Mouse (Mus musculus) E14TG2a.4 (cell line): ENCODE data around the gene Nudt4.

Experiments
- H3K27me3 ChIP-seq: 2 replicates; pipeline ENCODE4 v1.6.1; 2014; ENCODE audit warnings: low read length, control low read depth; ENCODE audit not compliant: insufficient read depth
- H3K36me3 ChIP-seq: 2 replicates; pipeline ENCODE4 v1.6.1; 2014; ENCODE audit warnings: low read length, control low read depth; ENCODE audit not compliant: insufficient read depth
- H3K4me1 ChIP-seq: replicated peaks from 2 replicates; pipeline ENCODE4 v1.6.1; 2014; ENCODE audit warnings: low read depth, low read length, control low read depth
- H3K4me3 ChIP-seq: replicated peaks from 2 replicates; pipeline ENCODE4 v1.5.1; 2014; ENCODE audit warnings: mild to moderate bottlenecking, low read length
- H3K9me3 ChIP-seq: 2 replicates; pipeline ENCODE4 v1.6.1; 2014; ENCODE audit warnings: low read length, control low read depth
- CTCF ChIP-seq: conservative IDR thresholded peaks from 2 replicates; pipeline ENCODE4 v1.5.1; 2014; ENCODE audit warnings: low read length
- NANOG ChIP-seq: IDR thresholded peaks from 2 replicates; pipeline ENCODE4 v1.6.1; 2014; ENCODE audit warnings: borderline replicate concordance, low read length, mixed read lengths
- POU5F1 ChIP-seq: IDR thresholded peaks from 2 replicates; pipeline ENCODE4 v1.6.1; 2014; ENCODE audit warnings: low read length, borderline replicate concordance

Gene Nudt4

DNA sequence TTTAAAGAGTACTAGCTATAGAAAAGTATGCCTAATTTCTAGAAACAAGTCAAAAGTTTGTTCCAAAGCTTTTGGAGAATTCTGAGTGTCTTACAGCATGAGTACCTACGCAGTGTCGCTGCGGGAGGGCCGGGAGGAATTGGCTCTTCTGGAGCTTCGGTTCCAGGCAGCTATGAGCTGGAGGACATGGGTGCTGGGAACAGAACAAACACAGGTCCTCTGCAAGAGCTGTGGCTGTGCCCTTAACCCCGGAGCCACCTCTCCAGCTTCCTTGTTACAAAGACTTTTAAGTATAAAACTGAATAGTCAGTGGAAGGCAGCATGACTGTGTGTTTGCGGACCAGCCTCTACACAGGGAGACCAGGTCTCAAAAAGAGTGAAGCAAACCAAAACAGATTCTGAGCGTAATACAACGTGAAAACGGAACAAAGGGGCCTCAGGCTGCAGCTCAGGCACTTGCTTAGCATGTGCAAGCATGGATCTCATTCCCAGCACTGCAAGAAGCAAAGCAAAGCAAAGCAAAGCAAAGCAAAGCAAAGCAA is 12.0 kb upstream of the Nudt4 start:
- Histone ChIP-seq H3K4me3 (peak overlapping the region; percentile 45), H3K4me1 (peaks cover 31% of the 10 kb centered on the region), H3K27me3 (no peaks in the 10 kb centered on the region), H3K36me3 (no peaks in the 10 kb centered on the region), H3K9me3 (no peaks in the 10 kb centered on the region)
- TF ChIP-seq NANOG (no peak), CTCF (no peak), POU5F1 (no peak)

DNA sequence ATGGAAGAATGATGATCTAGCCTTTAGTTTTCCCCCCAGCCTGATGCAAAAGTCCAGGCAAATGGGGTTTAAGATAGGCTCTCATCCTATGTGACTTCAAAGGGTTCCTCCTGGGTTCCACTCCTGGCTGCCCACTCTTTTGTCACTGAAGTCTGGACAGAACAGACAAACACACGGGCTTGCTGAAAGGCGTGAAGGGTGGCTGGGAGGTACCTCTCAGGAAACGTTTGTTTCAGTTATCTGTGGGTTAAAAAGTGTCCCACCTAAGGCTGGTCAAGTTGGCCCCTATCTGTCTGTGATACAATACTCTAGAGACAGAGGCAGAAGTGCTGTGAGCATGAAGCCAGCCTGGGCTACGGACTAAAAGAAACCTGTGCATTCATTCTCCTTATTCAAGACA is 11.0 kb upstream of the Nudt4 start:
- no peaks in the 10 kb centered on the region for H3K36me3 ChIP-seq
- H3K9me3 ChIP-seq: no peaks in the 10 kb centered on the region
- H3K4me3 ChIP-seq: no peak overlapping the region
- TF ChIP-seq CTCF: no peak
- TF ChIP-seq NANOG: no peak
- TF ChIP-seq POU5F1: no peak
- H3K27me3 ChIP-seq: no peaks in the 10 kb centered on the region
- H3K4me1 ChIP-seq: peaks cover 31% of the 10 kb centered on the region

DNA sequence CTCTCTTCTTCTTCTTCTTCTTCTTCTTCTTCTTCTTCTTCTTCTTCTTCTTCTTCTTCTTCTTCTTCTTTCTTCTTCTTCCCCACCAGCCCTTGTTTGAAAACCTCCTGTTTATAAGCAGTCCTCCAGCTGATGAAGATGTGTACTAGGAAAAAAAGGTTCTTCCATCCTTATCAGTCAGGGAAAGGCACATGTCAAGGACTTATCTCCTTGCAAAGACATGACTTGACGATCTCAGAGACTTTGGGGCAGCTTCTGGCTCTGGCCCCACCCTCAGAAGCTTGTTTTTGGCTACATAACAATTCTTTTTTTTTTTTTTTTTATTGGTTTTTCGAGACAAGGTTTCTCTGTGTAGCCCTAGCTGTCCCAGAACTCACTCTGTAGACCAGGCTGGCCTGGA is 5.5 kb upstream of the Nudt4 start:
- peaks cover 47% of the 10 kb centered on the region for H3K4me1 ChIP-seq
- no peaks in the 10 kb centered on the region for H3K27me3 ChIP-seq
- no peak overlapping the region for H3K4me3 ChIP-seq
- TF ChIP-seq POU5F1 (no peak), CTCF (no peak), NANOG (no peak)
- no peaks in the 10 kb centered on the region for H3K9me3 ChIP-seq
- no peaks in the 10 kb centered on the region for H3K36me3 ChIP-seq

DNA sequence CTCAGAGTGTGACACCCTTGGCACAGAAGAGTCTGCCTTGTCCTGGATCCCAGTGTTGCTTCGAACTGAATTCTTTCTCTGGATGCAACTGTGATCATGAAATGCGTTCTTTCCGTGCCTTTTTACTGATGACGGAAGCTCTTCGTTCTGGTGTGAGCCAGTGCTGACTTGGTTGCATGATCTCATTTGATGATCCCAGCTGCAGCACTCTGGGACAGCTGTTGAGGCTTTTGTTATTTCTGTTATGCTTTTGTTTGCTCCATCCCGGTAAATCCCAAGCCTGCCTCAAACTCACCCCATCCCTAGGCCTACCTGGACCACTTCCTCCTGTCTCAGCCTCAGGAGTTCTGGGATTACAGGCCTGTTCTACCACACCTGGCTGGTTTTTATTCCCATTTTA is 4.1 kb upstream of the Nudt4 start:
- no peaks in the 10 kb centered on the region for H3K9me3 ChIP-seq
- TF ChIP-seq NANOG: no peak
- TF ChIP-seq CTCF: no peak
- no peak for TF ChIP-seq POU5F1
- H3K4me1 ChIP-seq: peaks cover 50% of the 10 kb centered on the region
- no peaks in the 10 kb centered on the region for H3K27me3 ChIP-seq
- no peaks in the 10 kb centered on the region for H3K36me3 ChIP-seq
- H3K4me3 ChIP-seq: no peak overlapping the region

DNA sequence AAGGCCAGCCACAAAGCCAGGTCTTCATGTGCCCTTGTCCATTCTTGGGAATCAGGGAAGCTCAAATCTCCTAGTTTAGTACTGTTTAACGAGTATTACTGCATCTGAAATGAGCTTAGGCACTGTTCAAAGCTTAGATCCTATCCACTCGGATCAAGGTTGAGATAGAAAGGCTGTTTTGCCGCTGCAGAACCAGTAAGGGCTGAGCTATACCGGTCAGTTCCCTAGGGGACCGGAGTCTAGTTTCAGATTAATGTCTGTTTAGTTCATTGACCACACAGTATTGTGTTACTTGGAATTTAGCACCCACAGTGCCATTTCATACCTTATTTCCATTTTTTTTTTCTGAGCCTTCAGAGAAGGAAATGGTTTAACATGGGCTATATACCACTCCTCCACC is 3.6 kb upstream of the Nudt4 start:
- Histone ChIP-seq H3K27me3 (no peaks in the 10 kb centered on the region; the same call in 1 of the 2 replicates), H3K4me1 (peaks cover 51% of the 10 kb centered on the region), H3K9me3 (no peaks in the 10 kb centered on the region), H3K36me3 (no peaks in the 10 kb centered on the region), H3K4me3 (no peak overlapping the region)
- TF ChIP-seq NANOG (no peak), POU5F1 (no peak), CTCF (no peak)

DNA sequence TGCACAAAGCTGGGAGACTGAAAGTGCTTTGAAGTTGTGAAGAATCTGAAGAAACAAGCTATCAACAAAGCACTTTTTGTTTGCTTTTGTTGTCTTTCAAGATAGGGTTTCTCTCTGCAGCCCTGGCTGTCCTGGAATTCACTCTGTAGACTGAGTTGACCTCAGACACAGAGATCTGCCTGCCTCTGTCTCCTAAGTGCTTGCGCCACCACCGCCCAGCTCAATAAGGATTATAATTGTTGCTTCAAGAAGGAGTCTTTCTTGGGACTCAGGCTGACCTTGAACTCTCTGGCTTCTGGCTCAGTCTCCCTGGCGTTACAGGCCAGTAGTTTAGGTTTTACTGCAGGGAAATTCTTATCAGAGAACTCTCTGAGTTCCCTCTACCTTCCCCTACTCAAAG is 2.8 kb upstream of the Nudt4 start:
- TF ChIP-seq POU5F1: no peak
- no peaks in the 10 kb centered on the region for H3K9me3 ChIP-seq
- 0 out of 2 replicates have a peak, but pooled peaks cover under 1% of the 10 kb centered on the region for H3K36me3 ChIP-seq

DNA sequence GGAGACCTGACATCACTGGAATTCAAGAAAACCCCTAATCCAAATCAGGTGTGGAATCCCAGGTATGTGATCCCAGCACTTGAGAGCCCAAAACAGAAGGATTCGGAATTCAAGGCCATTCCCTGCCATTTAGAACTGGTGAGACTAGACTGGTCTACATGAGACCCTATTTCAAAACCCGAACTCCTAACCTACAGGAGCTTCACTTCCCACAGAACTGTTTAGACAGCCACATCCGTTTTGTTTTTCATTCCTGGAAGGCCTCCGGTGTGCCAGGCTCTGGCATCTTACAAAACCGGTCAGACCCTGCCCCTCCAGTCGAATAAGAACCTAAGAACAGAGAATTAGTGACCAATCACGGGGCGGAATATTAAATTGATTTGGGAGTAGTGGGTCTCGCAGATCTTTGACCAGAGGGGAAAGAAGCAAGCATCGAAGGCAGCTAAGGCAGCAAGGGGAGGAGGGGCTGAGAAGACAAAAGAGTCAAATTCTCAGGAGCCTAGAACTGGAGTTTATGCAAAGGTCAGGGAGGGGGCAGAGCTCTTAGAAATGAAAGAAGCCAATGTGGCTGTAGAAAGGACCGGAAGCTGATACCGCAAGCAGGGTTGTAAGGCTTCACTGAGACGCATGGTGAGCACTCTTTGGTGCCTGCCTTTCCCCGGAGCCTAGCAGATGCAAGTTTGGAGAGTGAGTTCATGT is 1.4 kb upstream of the Nudt4 start:
- Histone ChIP-seq H3K4me1 (peaks cover 66% of the 10 kb centered on the region), H3K36me3 (peaks cover 12% of the 10 kb centered on the region)

More for the DNA sequence above, 2.8 kb upstream of the Nudt4 start:
- Histone ChIP-seq H3K4me1 (peaks cover 53% of the 10 kb centered on the region), H3K4me3 (no peak overlapping the region), H3K27me3 (no peaks in the 10 kb centered on the region; the same call in 1 of the 2 replicates)

DNA sequence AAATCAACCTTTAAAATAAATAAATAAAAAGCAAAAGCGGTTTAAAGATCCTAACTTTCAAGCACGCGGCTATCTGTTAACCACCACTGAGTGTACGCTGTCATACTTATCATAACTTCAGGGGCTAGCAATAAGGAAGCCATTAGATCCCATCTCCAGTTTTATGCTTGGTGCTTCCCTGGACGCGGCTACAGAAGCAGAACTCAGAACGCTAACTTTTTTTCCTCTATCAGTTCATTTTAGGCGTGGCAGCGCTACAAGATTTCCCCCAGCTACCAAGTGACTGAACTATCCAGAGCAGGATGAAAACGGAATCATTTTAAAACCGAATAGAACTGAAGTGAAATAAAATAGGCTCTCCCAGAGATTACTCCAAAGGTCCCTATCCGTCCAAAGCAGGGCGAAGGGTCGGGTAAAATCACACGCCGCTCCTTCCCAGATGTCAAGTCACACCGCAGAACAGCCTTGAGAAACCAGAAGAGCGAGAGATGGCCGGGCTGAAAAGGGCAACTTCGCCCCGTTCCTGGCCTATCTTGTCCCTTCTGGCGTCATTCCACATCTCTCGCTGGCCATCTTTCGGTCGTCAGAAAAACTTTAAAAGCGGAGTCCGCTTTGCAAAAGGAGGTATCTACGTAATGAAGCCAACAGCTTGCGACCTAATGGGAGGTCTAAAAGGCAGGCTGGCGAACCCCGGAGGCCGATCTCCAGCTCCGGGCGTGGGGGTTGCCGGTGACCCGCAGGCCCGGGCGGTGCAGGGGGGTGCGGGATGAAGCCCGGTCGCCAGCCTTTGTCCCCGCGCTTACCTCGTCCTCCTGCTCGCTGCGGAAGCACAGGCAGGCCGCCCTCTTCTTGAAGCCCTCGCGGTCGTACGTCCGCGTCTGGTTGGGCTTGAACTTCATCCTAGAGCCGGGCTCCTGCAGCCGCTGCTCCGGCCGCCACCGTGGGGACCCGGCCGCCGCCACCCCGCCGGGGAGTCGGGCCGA is 796 bp downstream of the Nudt4 start:
- peaks cover 30% of the 10 kb centered on the region for H3K36me3 ChIP-seq
- no peaks in the 10 kb centered on the region; the same call in 1 of the 2 replicates for H3K27me3 ChIP-seq
- H3K9me3 ChIP-seq: no peaks in the 10 kb centered on the region
- peaks cover 81% of the 10 kb centered on the region for H3K4me1 ChIP-seq
- H3K4me3 ChIP-seq: peak overlapping the region; percentile 93
- no peak for TF ChIP-seq POU5F1
- no peak for TF ChIP-seq NANOG

More for the DNA sequence above, 1.4 kb upstream of the Nudt4 start:
- Histone ChIP-seq H3K9me3 (no peaks in the 10 kb centered on the region), H3K4me3 (peak overlapping the region; percentile 5), H3K27me3 (no peaks in the 10 kb centered on the region; the same call in 1 of the 2 replicates)
- TF ChIP-seq CTCF: no peak
- no peak for TF ChIP-seq NANOG
- TF ChIP-seq POU5F1: no peak
